Mouse (Mus musculus) cortical plate, adult 2 months (tissue): ENCODE measurements around the gene Osbpl7.

Experiments
- CTCF ChIP-seq: fragments of 200-500 bp; IDR thresholded peaks from 2 replicates; pipeline ENCODE4 v1.5.1; 2011; ENCODE audit warnings: mild to moderate bottlenecking, control low read depth, low read length; ENCODE audit not compliant: insufficient read depth; ENCODE audit errors: extremely low read depth
- POLR2A ChIP-seq: fragments of 200-500 bp; IDR thresholded peaks from 2 replicates; pipeline ENCODE4 v1.6.1; 2011; ENCODE audit warnings: mild to moderate bottlenecking, low read length, control low read depth; ENCODE audit not compliant: insufficient read depth; ENCODE audit errors: extremely low read depth

DNA sequence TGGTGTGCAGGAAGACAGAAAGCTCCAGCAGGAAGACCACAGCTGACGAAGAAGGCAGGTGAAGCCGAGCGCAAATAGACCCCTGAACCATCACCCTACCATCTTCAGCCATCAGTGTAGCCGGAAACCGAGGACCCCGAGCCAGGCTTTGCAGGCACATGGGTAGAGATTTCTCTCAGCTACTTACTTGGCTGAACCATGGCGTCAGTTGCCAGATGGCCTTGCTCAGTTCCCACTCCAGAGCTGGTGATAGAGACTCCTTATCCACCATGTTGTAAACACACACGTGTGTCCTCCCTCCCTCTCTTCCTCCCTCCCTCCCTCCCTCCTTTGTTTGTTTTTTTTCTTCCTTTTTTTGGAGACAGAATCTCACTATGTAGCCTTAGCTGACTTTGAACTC, 23.8 kb downstream of the Osbpl7 start:
- TF ChIP-seq CTCF (no peak), POLR2A (no peak)
